Mouse (Mus musculus) gastrocnemius, postnatal 4 days (tissue): ENCODE measurements at regions not wholly inside any gene's neighbourhood (a gene's known extent, or its start where the extent isn't known, plus 50 kb on each side); places are given as distances from the start of the nearest gene placed in this dataset.
A peak's percentile ranks its signal among the peaks of the same experiment; 100 is the strongest.

Experiments used
- DNase-seq, 2 experiments: peaks; one replicate each; pipeline ENCODE4 v3.0.0; 2021 to 2022; ENCODE audit warnings: low spot score in 2 of 2, mixed read lengths in 2 of 2

- no peak for DNase-seq
Observed at GRCm38 (mm10) chr6:117237096-117237495, 68.8 kb downstream of the Cxcl12 start.

- DNase-seq: no peak
Observed at GRCm38 (mm10) chr6:117241206-117241605, 72.9 kb downstream of the Cxcl12 start.

- DNase-seq: no peak
Observed at GRCm38 (mm10) chr6:117245398-117245797, 77.1 kb downstream of the Cxcl12 start.

GRCm38 (mm10) chr6:117245849-117246248, 77.5 kb downstream of the Cxcl12 start:
- DNase-seq: no peak

- peak in 1 of 2 experiments; percentile 37 for DNase-seq
Observed at GRCm38 (mm10) chr6:117249230-117249921, 81.0 kb downstream of the Cxcl12 start.

GRCm38 (mm10) chr6:117250051-117250450, 81.7 kb downstream of the Cxcl12 start:
- DNase-seq: no peak

- no peak for DNase-seq
Observed at GRCm38 (mm10) chr6:117251383-117251925, 83.1 kb downstream of the Cxcl12 start.

GRCm38 (mm10) chr6:117252361-117252760, 84.0 kb downstream of the Cxcl12 start:
- no peak for DNase-seq

- no peak for DNase-seq
Observed at GRCm38 (mm10) chr6:117253036-117253435, 84.7 kb downstream of the Cxcl12 start.

GRCm38 (mm10) chr6:117253586-117254330, 85.4 kb downstream of the Cxcl12 start:
- no peak for DNase-seq

GRCm38 (mm10) chr6:117254620-117255228, 86.4 kb downstream of the Cxcl12 start:
- DNase-seq: peak in 1 of 2 experiments; percentile 47

- DNase-seq: no peak
Observed at GRCm38 (mm10) chr6:117255399-117256098, 87.2 kb downstream of the Cxcl12 start.

- no peak for DNase-seq
Observed at GRCm38 (mm10) chr6:117256099-117256471, 87.8 kb downstream of the Cxcl12 start.

GRCm38 (mm10) chr6:117257591-117257990, 89.3 kb downstream of the Cxcl12 start:
- no peak for DNase-seq

- DNase-seq: no peak
Observed at GRCm38 (mm10) chr6:117267906-117268305, 99.6 kb downstream of the Cxcl12 start.

GRCm38 (mm10) chr6:117268376-117268775, 100.0 kb downstream of the Cxcl12 start:
- no peak for DNase-seq

- DNase-seq: no peak
Observed at GRCm38 (mm10) chr6:117270261-117270660, 101.9 kb downstream of the Cxcl12 start.

GRCm38 (mm10) chr6:117271562-117272226, 103.4 kb downstream of the Cxcl12 start:
- no peak for DNase-seq

- DNase-seq: peak in 1 of 2 experiments; percentile 19
Observed at GRCm38 (mm10) chr6:117272227-117272955, 104.1 kb downstream of the Cxcl12 start.

GRCm38 (mm10) chr6:117275915-117276314, 107.6 kb downstream of the Cxcl12 start:
- no peak for DNase-seq
